In the genomic region with DNA sequence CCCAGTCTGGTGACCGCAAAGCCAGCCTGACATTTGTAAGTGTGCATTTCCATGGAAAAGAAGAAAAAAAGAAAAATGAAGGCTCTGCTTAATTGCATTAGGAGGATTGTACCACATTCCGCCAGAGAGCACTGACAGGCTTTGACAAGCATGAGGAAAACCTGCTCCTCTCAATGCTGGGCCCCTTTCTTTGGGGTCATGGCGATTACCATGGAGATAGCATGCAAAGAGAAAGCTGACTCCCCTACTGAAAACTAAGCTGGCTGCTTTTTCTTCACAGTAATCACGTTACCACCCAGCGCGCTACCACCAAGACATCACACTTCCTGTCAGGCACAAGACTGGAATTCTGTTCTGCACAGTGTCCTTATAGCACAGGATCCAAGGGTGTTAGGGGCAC, we compare ENCODE assay signal across 12 mouse cellular contexts.
DNase-seq lines count a peak whose midpoint lies in the region; ATAC-seq lines count a peak whose summit lies in the region.
"Had no signal": no experiment of that assay in that cellular context is flagged by ENCODE, and none has a peak within 500 bp of the region (broad histone marks: within the 10 kb centered on the region; RNA-seq: fewer than 3 reads in every experiment).

No protein-coding gene starts in this region.

- H3K4me2 ChIP-seq in midbrain, embryonic 15.5 days: 0 out of 2 replicates have a peak overlapping the region, but pooled peaks have one; percentile 0

- H3K27ac ChIP-seq in hindbrain, embryonic 10.5 days: peak overlapping the region; percentile 71
- no peak overlapping the region for H3K27ac ChIP-seq in midbrain, embryonic 15.5 days

- ATAC-seq in midbrain, embryonic 15.5 days (replicated peaks): peak; percentile 80
- ATAC-seq: lung, postnatal 0 days had no signal

- H3K9ac ChIP-seq in midbrain, embryonic 15.5 days: no peak overlapping the region

- peaks cover 27% of the 10 kb centered on the region for H3K4me1 ChIP-seq in hindbrain, embryonic 10.5 days (replicated peaks)
- H3K4me1 ChIP-seq in midbrain, embryonic 15.5 days: peaks cover 9% of the 10 kb centered on the region

- no peak overlapping the region for H3K4me3 ChIP-seq in hindbrain, embryonic 10.5 days
- H3K4me3 ChIP-seq in midbrain, embryonic 15.5 days: no peak overlapping the region

- peak; percentile 14 for DNase-seq in brain, embryonic 18.5 days (ENCODE audit: low read depth, low spot score)
- peak; percentile 29 for DNase-seq in embryo, embryonic 11.5 days (ENCODE audit: low read depth, low spot score)
- peak; percentile 62 for DNase-seq in hindbrain, embryonic 10.5 days (ENCODE audit: low spot score)
- no peak for DNase-seq in adrenal gland, adult 18-20 months (ENCODE audit: low spot score in 2 of 2)
- DNase-seq in lung, postnatal 25 days (ENCODE audit: low spot score): no peak
- no peak for DNase-seq in right cerebral cortex, postnatal 10 days (ENCODE audit: low spot score in 2 of 2)
- DNase-seq: adrenal gland, postnatal 10 days; cerebellum, adult 18-20 months; kidney, postnatal 10 days had no signal

- peaks cover 15% of the 10 kb centered on the region for H3K27me3 ChIP-seq in hindbrain, embryonic 10.5 days (ENCODE audit: insufficient read depth, poor library complexity, severe bottlenecking)
- H3K27me3 ChIP-seq in midbrain, embryonic 15.5 days (replicated peaks): peaks cover 21% of the 10 kb centered on the region; the same call in 1 of the 2 replicates

- no peaks in the 10 kb centered on the region for H3K9me3 ChIP-seq in hindbrain, embryonic 10.5 days
- no peaks in the 10 kb centered on the region for H3K9me3 ChIP-seq in midbrain, embryonic 15.5 days

- 19% methylated on average over 6 of the region's 6 CpGs for WGBS in hindbrain, embryonic 10.5 days
- WGBS in midbrain, embryonic 15.5 days: 18% methylated on average over 6 of the region's 6 CpGs

- H3K36me3 ChIP-seq in hindbrain, embryonic 10.5 days: no peaks in the 10 kb centered on the region
- H3K36me3 ChIP-seq in midbrain, embryonic 15.5 days (replicated peaks): no peaks in the 10 kb centered on the region
- H3K36me3 ChIP-seq: G1E had no signal

Comparison
In these comparisons a context has a peak if more than half of its experiments do, and no peak if none do; other contexts are left out.
1. DNase-seq: peak in brain, embryonic 18.5 days (single experiment), embryo, embryonic 11.5 days (single experiment) and hindbrain, embryonic 10.5 days (single experiment); none in adrenal gland, adult 18-20 months (0 of 2), lung, postnatal 25 days (single experiment) and right cerebral cortex, postnatal 10 days (0 of 2).